Mouse (Mus musculus) C2C12 (cell line): ENCODE measurements at regions not wholly inside any gene's neighbourhood (a gene's known extent, or its start where the extent isn't known, plus 50 kb on each side); places are given as distances from the start of the nearest gene placed in this dataset.

Source experiments
- H3K27me3 ChIP-seq: one replicate; pipeline ENCODE4 v1.6.1; 2011; ENCODE audit not compliant: control insufficient read depth, insufficient read depth, insufficient read length
- H3K36me3 ChIP-seq: one replicate; pipeline ENCODE4 v1.6.1; 2011; ENCODE audit not compliant: control insufficient read depth, insufficient read depth
- H3K4me3 ChIP-seq: one replicate; pipeline ENCODE4 v1.5.1; 2011; ENCODE audit warnings: mild to moderate bottlenecking, control low read depth; ENCODE audit not compliant: poor library complexity, insufficient read depth, severe bottlenecking
- H3K79me2 ChIP-seq: one replicate; pipeline ENCODE4 v1.6.1; 2011; ENCODE audit not compliant: control insufficient read depth, insufficient read depth
- H3K79me3 ChIP-seq: one replicate; pipeline ENCODE4 v1.6.1; 2011; ENCODE audit warnings: low read depth, control low read depth
- H3ac ChIP-seq: one replicate; pipeline ENCODE3; 2011; ENCODE audit warnings: low read depth; ENCODE audit not compliant: control insufficient read depth, insufficient read length
- CEBPB ChIP-seq: IDR thresholded peaks from one replicate; pipeline ENCODE4 v1.6.1; 2011; ENCODE audit warnings: low read depth, mild to moderate bottlenecking, control low read depth, moderate library complexity
- CTCF ChIP-seq: IDR thresholded peaks from one replicate; pipeline ENCODE4 v1.5.1; 2011; ENCODE audit not compliant: control insufficient read depth, insufficient read depth, insufficient read length
- FOSL1 ChIP-seq: IDR thresholded peaks from one replicate; pipeline ENCODE4 v1.8.0; 2011; ENCODE audit warnings: mild to moderate bottlenecking, low read length; ENCODE audit not compliant: poor library complexity, insufficient read depth, severe bottlenecking
- MAX ChIP-seq: IDR thresholded peaks from one replicate; pipeline ENCODE4 v1.6.1; 2011; ENCODE audit warnings: mild to moderate bottlenecking, control low read depth
- MYOD1 ChIP-seq: IDR thresholded peaks from one replicate; pipeline ENCODE4 v1.6.1; 2011; ENCODE audit warnings: low read depth; ENCODE audit not compliant: control insufficient read depth, insufficient read length
- MYOG ChIP-seq: IDR thresholded peaks from one replicate; pipeline ENCODE4 v1.6.1; 2011; ENCODE audit not compliant: control insufficient read depth, insufficient read length; ENCODE audit errors: extremely low read depth
- USF1 ChIP-seq: IDR thresholded peaks from one replicate; pipeline ENCODE4 v1.6.1; 2011; ENCODE audit warnings: low read depth, mild to moderate bottlenecking, control low read depth, moderate library complexity

DNA sequence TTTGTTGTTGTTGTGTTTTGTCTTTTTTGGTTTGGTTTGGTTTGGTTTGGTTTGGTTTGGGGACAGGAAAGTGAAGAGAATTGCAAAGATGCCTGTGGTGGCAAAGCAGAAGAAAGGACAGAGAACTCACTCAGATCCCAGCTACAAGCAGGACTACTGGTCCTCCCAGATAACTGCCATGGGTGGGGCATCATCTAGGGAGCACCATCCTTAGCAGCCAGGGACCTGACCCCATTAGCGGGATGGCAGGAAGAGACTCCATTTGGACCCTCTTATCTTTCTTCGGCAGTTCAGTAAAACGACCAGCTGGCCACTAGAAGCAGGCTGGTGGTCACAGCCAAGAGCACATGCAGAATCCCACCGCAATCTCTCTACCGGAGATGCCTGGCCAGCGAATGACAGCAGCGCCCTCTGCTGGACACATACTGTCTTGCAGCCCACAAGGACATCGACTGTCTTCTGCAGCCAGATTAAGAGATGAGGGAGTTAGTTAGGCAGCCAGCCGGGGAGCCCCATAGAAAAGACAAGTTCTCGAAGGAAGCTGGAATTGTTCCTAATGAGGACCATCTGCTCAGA lies 119.8 kb downstream of the Gm9195 start:
- no peaks in the 10 kb centered on the region for H3K79me2 ChIP-seq
- H3K4me3 ChIP-seq = no peak overlapping the region
- TF ChIP-seq CTCF = no peak
- TF ChIP-seq MYOG = no peak
- TF ChIP-seq FOSL1 = no peak
- TF ChIP-seq USF1 = no peak
- TF ChIP-seq MYOD1 = no peak
- TF ChIP-seq CEBPB = no peak
- TF ChIP-seq MAX = no peak
- no peaks in the 10 kb centered on the region for H3K36me3 ChIP-seq
- no peak overlapping the region for H3ac ChIP-seq
- peaks cover 4% of the 10 kb centered on the region for H3K27me3 ChIP-seq
- no peaks in the 10 kb centered on the region for H3K79me3 ChIP-seq

DNA sequence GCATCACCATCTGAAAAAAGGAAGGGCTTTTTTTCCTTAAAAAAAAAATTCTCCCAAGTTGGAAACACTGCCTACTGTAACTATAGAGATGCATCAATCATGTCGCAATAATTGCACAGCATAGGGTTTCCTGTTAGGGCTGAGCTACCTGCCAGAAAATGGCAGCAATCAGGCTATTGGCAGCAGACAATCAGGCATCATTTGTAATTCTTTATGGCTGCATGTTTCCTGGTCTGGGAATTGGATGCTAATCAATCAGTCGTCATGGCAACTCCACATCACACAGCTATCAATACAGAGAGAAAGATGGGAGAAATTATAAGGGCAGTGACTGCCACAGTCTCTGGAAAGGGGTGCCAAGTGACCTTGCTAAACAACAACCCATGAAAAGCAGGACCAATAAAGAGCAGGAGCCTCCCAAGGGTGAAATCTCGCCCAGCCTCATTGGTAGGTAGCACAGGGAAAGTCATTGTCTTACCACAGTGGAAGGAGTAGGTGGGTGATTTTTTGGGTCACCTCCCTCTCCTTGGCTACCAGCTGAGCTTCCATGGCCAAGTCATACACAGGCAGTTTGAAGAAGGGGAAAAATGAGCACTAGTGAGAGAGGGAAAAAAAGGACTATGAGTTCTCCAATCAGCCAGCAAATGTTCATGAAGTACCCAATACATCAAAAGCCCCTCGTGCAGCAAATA lies 130.7 kb downstream of the Gm9195 start:
- Histone ChIP-seq H3K79me2 (no peaks in the 10 kb centered on the region), H3K36me3 (no peaks in the 10 kb centered on the region), H3K27me3 (no peaks in the 10 kb centered on the region), H3ac (no peak overlapping the region), H3K4me3 (no peak overlapping the region), H3K79me3 (no peaks in the 10 kb centered on the region)
- no peak for TF ChIP-seq USF1

DNA sequence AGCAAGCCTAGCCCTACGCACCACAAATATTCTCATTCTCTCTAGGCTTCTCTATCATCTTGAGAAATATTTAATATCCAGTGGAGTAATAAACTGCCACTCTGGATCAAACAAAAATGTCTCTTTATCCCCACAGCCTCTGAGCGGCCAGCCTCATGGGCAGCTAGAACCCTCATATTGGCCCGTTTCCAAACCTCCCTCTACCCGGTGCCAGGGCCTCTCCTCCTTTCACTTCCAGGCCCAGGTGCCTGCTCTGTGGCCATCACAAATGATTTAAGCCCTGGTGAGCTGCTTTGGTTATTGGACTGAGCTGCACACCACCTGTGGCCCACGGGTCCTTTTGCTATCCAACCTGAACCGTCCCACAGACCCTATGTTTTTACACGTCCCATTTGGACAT lies 131.5 kb downstream of the Gm9195 start:
- Histone ChIP-seq H3ac (no peak overlapping the region), H3K4me3 (no peak overlapping the region), H3K36me3 (no peaks in the 10 kb centered on the region), H3K27me3 (no peaks in the 10 kb centered on the region), H3K79me3 (no peaks in the 10 kb centered on the region), H3K79me2 (no peaks in the 10 kb centered on the region)
- TF ChIP-seq FOSL1 = no peak
- TF ChIP-seq USF1 = no peak
- TF ChIP-seq MAX = no peak
- TF ChIP-seq MYOG = no peak
- no peak for TF ChIP-seq CEBPB
- TF ChIP-seq CTCF = no peak
- TF ChIP-seq MYOD1 = no peak

DNA sequence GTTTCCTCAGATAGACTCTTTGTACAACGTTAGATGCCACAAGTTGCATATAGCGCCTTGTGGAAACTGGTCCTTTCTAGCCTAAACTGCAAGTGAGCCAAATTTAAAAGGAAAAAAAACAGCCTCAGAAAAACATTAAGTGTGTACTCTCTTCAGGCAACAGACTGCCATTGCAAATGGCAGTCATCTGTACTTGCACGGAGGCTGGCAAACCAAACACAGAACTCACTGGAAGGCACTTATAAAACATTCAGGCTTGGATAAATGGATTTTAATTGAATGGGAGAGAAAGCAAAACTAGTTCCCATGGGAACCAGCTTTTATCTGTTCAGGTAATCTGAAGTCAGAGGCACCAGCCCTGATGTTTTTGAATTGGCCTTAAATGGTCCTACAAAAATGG lies 133.7 kb downstream of the Gm9195 start:
- Histone ChIP-seq H3K79me3 (no peaks in the 10 kb centered on the region), H3K27me3 (no peaks in the 10 kb centered on the region), H3K4me3 (no peak overlapping the region), H3ac (no peak overlapping the region), H3K36me3 (no peaks in the 10 kb centered on the region), H3K79me2 (no peaks in the 10 kb centered on the region)
- TF ChIP-seq CTCF (no peak), FOSL1 (no peak), MYOG (no peak), CEBPB (no peak), USF1 (no peak), MYOD1 (no peak), MAX (no peak)

DNA sequence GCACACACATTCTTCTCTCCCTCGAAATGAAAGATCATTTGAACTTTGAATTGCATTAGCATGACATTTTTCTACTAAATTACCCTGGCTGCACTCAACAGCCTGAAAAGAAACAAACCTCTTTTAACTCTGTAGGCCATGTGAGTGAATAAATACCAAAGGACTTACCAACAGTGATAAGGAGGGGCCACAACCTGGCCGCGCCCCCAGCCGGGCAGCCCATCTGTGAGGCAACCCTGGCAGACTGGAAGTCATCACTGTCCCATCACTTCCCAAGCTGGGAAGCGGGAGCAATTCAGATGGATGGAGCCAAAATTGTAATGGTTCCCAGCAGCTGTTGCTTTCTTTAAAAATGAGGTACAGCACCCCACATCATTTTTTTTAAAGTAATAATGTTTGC lies 149.5 kb downstream of the Gm9195 start:
- H3K79me2 ChIP-seq = no peaks in the 10 kb centered on the region
- no peaks in the 10 kb centered on the region for H3K36me3 ChIP-seq
- TF ChIP-seq USF1 (no peak), MYOD1 (no peak), MYOG (no peak), CTCF (no peak), CEBPB (no peak), FOSL1 (no peak), MAX (no peak)
- H3K27me3 ChIP-seq = peaks cover 4% of the 10 kb centered on the region
- no peak overlapping the region for H3K4me3 ChIP-seq
- no peak overlapping the region for H3ac ChIP-seq
- no peaks in the 10 kb centered on the region for H3K79me3 ChIP-seq

DNA sequence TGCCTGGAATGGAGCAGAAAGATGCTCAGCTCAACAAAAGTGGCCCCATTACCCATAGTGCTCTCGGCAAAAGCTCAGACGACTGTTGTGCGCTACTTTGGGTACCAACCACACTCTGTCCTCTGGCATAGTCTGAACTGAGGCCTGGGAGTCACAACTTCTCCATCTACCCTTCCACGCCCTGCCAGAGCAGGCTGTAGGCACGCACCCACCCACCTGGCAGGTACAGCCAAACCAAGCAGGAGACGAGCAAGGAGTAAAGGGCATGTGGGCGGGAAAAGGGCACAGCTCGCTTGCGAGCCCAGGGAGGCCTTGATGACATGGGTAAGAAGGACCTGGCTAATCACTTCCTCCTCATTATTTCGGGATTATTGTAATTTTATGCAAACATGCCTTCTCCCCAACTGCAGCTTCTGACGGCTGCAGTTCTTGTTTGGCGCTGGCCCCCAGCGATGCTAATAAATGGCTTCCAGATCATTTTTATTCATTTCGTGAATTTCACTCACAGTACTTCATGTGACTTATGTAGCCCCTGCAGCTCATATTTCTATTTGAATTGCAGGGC lies 150.0 kb downstream of the Gm9195 start:
- Histone ChIP-seq H3ac (no peak overlapping the region), H3K79me3 (no peaks in the 10 kb centered on the region), H3K4me3 (no peak overlapping the region), H3K36me3 (no peaks in the 10 kb centered on the region), H3K79me2 (no peaks in the 10 kb centered on the region), H3K27me3 (peaks cover 4% of the 10 kb centered on the region)
- TF ChIP-seq MYOG = no peak
- no peak for TF ChIP-seq CTCF
- TF ChIP-seq FOSL1 = no peak
- TF ChIP-seq USF1 = no peak
- no peak for TF ChIP-seq MYOD1
- TF ChIP-seq MAX = no peak
- no peak for TF ChIP-seq CEBPB
